Mouse (Mus musculus) spleen, adult 2 months (tissue): ENCODE measurements around the gene Erp29.

ENCODE experiments used
- CTCF ChIP-seq: fragments of 200-500 bp; IDR thresholded peaks from 2 replicates; pipeline ENCODE4 v1.5.1; 2011; ENCODE audit warnings: mild to moderate bottlenecking, inconsistent platforms; ENCODE audit not compliant: insufficient read depth, insufficient read length, insufficient replicate concordance; ENCODE audit errors: extremely low read depth
- POLR2A ChIP-seq: fragments of 200-500 bp; IDR thresholded peaks from 2 replicates; pipeline ENCODE4 v1.6.1; 2011; ENCODE audit warnings: low read depth, low read length, inconsistent platforms

DNA sequence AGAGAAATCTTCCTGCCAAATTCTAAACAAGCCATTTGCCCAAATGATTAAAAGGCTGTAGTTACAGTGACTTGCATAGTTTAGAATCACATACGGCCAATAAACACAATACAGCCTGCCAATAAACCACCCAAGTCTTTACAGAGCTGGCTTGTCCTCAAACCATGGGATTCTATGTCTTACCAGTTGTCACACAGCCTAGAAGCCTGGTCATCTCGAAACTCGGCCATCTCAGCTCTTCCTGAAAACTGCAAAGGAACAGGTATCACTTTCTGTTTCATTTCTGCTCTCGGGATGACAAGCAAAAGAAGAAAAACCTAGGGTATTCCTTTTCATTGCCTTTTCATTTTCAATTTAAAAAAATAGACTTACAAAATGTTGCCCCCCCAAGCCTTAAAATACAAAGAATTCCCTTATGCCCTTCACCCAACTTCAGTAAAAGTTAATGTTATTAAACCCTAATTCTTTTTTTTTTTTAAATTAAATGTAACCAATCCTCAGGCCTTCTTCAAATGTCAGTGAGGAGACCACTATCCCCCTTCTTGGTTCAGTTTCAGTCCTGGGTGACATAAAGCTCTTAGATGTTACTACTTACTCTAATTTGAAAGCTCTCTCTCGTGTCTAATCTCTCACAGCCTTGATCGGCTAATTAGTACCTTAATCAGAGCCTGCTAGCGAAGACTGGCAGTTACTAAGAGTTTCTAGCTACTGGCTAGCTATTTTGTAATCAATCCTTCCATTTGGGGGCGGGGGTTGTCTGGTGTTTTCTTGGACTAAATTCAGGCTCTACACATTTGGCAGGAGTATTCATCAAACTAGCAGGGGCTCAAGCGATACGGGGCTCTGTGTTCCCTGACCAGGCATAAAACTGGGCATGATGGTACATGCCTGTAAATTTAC, 68.2 kb downstream of the Erp29 start:
- TF ChIP-seq CTCF: no peak
- TF ChIP-seq POLR2A: no peak
